Mouse (Mus musculus) embryonic facial prominence, embryonic 14.5 days (tissue): ENCODE data around the gene Nkx3-2. TPM values are rescaled to one million over a fixed set of nuclear protein-coding genes. Genes with fewer than 3 reads are reported as not detected.

Experiments used
- ATAC-seq: fragments of 200-750 bp; cut with Nextera tagmentation; 2 replicates; pipeline ENCODE4 v1.8.0; 2017; ENCODE audit warnings: low read depth, moderate number of reproducible peaks, moderate TSS enrichment
- DNase-seq: peaks from one replicate; pipeline ENCODE4 v3.0.0-alpha.2; 2015; ENCODE audit warnings: low spot score
- H3K27ac ChIP-seq: fragments of 300-500 bp; sonication (generic); replicated peaks from 2 replicates; pipeline ENCODE4 v1.5.1; 2014; ENCODE audit warnings: low read depth, mild to moderate bottlenecking, low read length, moderate library complexity
- H3K27me3 ChIP-seq: fragments of 300-500 bp; sonication (generic); replicated peaks from 2 replicates; pipeline ENCODE4 v1.6.1; 2014; ENCODE audit warnings: low read length; ENCODE audit not compliant: control insufficient read depth, insufficient read depth
- H3K36me3 ChIP-seq: fragments of 300-500 bp; sonication (generic); 2 replicates; pipeline ENCODE4 v1.6.1; 2014; ENCODE audit warnings: low read length, mixed read lengths; ENCODE audit not compliant: control insufficient read depth, insufficient read depth
- H3K4me1 ChIP-seq: fragments of 300-500 bp; sonication (generic); 2 replicates; pipeline ENCODE4 v1.6.1; 2014; ENCODE audit warnings: antibody characterized with exemption, low read length; ENCODE audit not compliant: control insufficient read depth, insufficient read depth
- H3K4me2 ChIP-seq: fragments of 300-500 bp; sonication (generic); 2 replicates; pipeline ENCODE4 v1.6.1; 2014; ENCODE audit warnings: low read depth, mild to moderate bottlenecking, low read length, moderate library complexity, mixed read lengths
- H3K4me3 ChIP-seq: fragments of 300-500 bp; sonication (generic); 2 replicates; pipeline ENCODE4 v1.5.1; 2014; ENCODE audit warnings: low read depth, mild to moderate bottlenecking, low read length
- H3K9ac ChIP-seq: fragments of 300-500 bp; sonication (generic); 2 replicates; pipeline ENCODE4 v1.6.1; 2014; ENCODE audit warnings: low read depth, mild to moderate bottlenecking, low read length, moderate library complexity, mixed read lengths
- H3K9me3 ChIP-seq: fragments of 300-500 bp; sonication (generic); 2 replicates; pipeline ENCODE4 v1.6.1; 2016; ENCODE audit warnings: low read length; ENCODE audit not compliant: control insufficient read depth
- WGBS: fragments of 180-500 bp; shearing (Covaris S2); extraction: QIAGEN DNeasy Blood & Tissue Kit; methylation state at CpG from one replicate; pipeline ENCODE4 v1.1.7; 2014; 5-methylcytosine and 5-hydroxymethylcytosine counted together
- polyA plus RNA-seq: library from polyadenylated mRNA; unstranded; fragments of >200 nt; fragmentation: Nextera tagmentation; extraction: Ambion mirVana; gene quantifications from 2 replicates; pipeline ENCODE4 v1.2.1, GENCODE M21; 2014

The Nkx3-2 gene
- polyA plus RNA-seq, 1 experiment from 2014 or later = 1.2 TPM

GRCm38 (mm10) chr5:41766406-41767010, 2.2 kb upstream of the Nkx3-2 start:
- Histone ChIP-seq H3K4me3 (no peak overlapping the region), H3K9me3 (no peaks in the 10 kb centered on the region), H3K4me2 (no peak overlapping the region), H3K27me3 (peaks cover 71% of the 10 kb centered on the region), H3K27ac (no peak overlapping the region), H3K36me3 (no peaks in the 10 kb centered on the region), H3K4me1 (peaks cover 16% of the 10 kb centered on the region; the same call in 1 of the 2 replicates), H3K9ac (no peak overlapping the region)
- DNase-seq = no peak
- WGBS = 6% methylated on average over 18 of the region's 27 CpGs
- no peak for ATAC-seq

- Histone ChIP-seq H3K9ac (no peak overlapping the region), H3K4me3 (no peak overlapping the region), H3K4me2 (no peak overlapping the region), H3K9me3 (no peaks in the 10 kb centered on the region), H3K27me3 (peaks cover 78% of the 10 kb centered on the region), H3K4me1 (peaks cover 18% of the 10 kb centered on the region; the same call in 1 of the 2 replicates), H3K36me3 (no peaks in the 10 kb centered on the region), H3K27ac (no peak overlapping the region)
- no peak for ATAC-seq
- no peak for DNase-seq
- WGBS = 6% methylated on average over 14 of the region's 14 CpGs
Measured at GRCm38 (mm10) chr5:41765626-41766405, 1.5 kb upstream of the Nkx3-2 start.

GRCm38 (mm10) chr5:41762947-41763730, 1.2 kb downstream of the Nkx3-2 start:
- H3K4me1 ChIP-seq = peaks cover 18% of the 10 kb centered on the region; the same call in 1 of the 2 replicates
- WGBS = 1% methylated on average over 31 of the region's 41 CpGs
- H3K9me3 ChIP-seq = no peaks in the 10 kb centered on the region
- no peak for DNase-seq
- H3K4me3 ChIP-seq = peak overlapping the region; percentile 44
- peaks cover 96% of the 10 kb centered on the region for H3K27me3 ChIP-seq
- H3K4me2 ChIP-seq = peak overlapping the region; percentile 65
- H3K36me3 ChIP-seq = no peaks in the 10 kb centered on the region
- H3K9ac ChIP-seq = peak overlapping the region; percentile 53
- H3K27ac ChIP-seq = no peak overlapping the region
- 0 out of 2 replicates have a peak, but pooled peaks have one; percentile 23 for ATAC-seq

- ATAC-seq (no peak), DNase-seq (no peak)
- H3K9me3 ChIP-seq = no peaks in the 10 kb centered on the region
- no peaks in the 10 kb centered on the region for H3K36me3 ChIP-seq
- peak overlapping the region; percentile 65 for H3K4me2 ChIP-seq
- H3K4me1 ChIP-seq = peaks cover 16% of the 10 kb centered on the region; the same call in 1 of the 2 replicates
- no peak overlapping the region for H3K9ac ChIP-seq
- 4% methylated on average over 26 of the region's 27 CpGs for WGBS
- H3K27ac ChIP-seq = no peak overlapping the region
- peaks cover 97% of the 10 kb centered on the region for H3K27me3 ChIP-seq
- peak overlapping the region; percentile 44 for H3K4me3 ChIP-seq
Measured at GRCm38 (mm10) chr5:41762141-41762946, 2.0 kb downstream of the Nkx3-2 start.

- H3K4me3 ChIP-seq = peak overlapping the region; percentile 44
- peak overlapping the region; percentile 65 for H3K4me2 ChIP-seq
- no peaks in the 10 kb centered on the region for H3K36me3 ChIP-seq
- 0 out of 2 replicates have a peak overlapping the region, but pooled peaks have one; percentile 31 for H3K9ac ChIP-seq
- no peak overlapping the region for H3K27ac ChIP-seq
- WGBS = under 1% methylated on average over 33 of the region's 56 CpGs
- H3K27me3 ChIP-seq = peaks cover 97% of the 10 kb centered on the region
- H3K4me1 ChIP-seq = peaks cover 13% of the 10 kb centered on the region; the same call in 1 of the 2 replicates
- ATAC-seq = no peak
- no peak for DNase-seq
- H3K9me3 ChIP-seq = no peaks in the 10 kb centered on the region
Measured at GRCm38 (mm10) chr5:41761509-41762140, 2.7 kb downstream of the Nkx3-2 start.

GRCm38 (mm10) chr5:41760831-41761508, 3.3 kb downstream of the Nkx3-2 start:
- no peak overlapping the region for H3K27ac ChIP-seq
- no peaks in the 10 kb centered on the region for H3K36me3 ChIP-seq
- peak overlapping the region; percentile 44 for H3K4me3 ChIP-seq
- peak overlapping the region; percentile 65; the same call in 1 of the 2 replicates for H3K4me2 ChIP-seq
- ATAC-seq (no peak), DNase-seq (no peak)
- no peaks in the 10 kb centered on the region for H3K9me3 ChIP-seq
- 8% methylated on average over 22 of the region's 22 CpGs for WGBS
- peaks cover 13% of the 10 kb centered on the region; the same call in 1 of the 2 replicates for H3K4me1 ChIP-seq
- H3K9ac ChIP-seq = no peak overlapping the region
- peaks cover 97% of the 10 kb centered on the region for H3K27me3 ChIP-seq

GRCm38 (mm10) chr5:41760071-41760470, 4.2 kb downstream of the Nkx3-2 start:
- peaks cover 13% of the 10 kb centered on the region; the same call in 1 of the 2 replicates for H3K4me1 ChIP-seq
- no peak overlapping the region for H3K9ac ChIP-seq
- H3K36me3 ChIP-seq = no peaks in the 10 kb centered on the region
- H3K4me2 ChIP-seq = no peak overlapping the region
- H3K4me3 ChIP-seq = no peak overlapping the region
- H3K27ac ChIP-seq = no peak overlapping the region
- H3K9me3 ChIP-seq = no peaks in the 10 kb centered on the region
- peaks cover 99% of the 10 kb centered on the region for H3K27me3 ChIP-seq
- ATAC-seq (no peak), DNase-seq (no peak)
- WGBS = 7% methylated on average over 8 of the region's 8 CpGs
